Mouse (Mus musculus) layer of hippocampus, postnatal 14 days (tissue): ENCODE data around the gene Vps37c. TPM values are rescaled to one million over a fixed set of nuclear protein-coding genes. Genes with fewer than 3 reads are reported as not detected.

Experiments used
- DNase-seq, 2 experiments: peaks; one replicate each; pipeline ENCODE4 v3.0.0; 2021 to 2022; ENCODE audit warnings: low spot score in 2 of 2, mixed read lengths in 1 of 2
- total RNA-seq, 2 experiments: library from RNA; stranded (reverse); gene quantifications; 2 replicates each; pipeline ENCODE4 v1.2.3; 2021

Vps37c gene
- total RNA-seq, 2 experiments from 2014 or later: 25.1 to 26.6 TPM

- DNase-seq: no peak
Measured at GRCm38 (mm10) chr19:10712194-10712593, 23.7 kb downstream of the Vps37c start.

- DNase-seq: no peak
Measured at GRCm38 (mm10) chr19:10712646-10713045, 24.1 kb downstream of the Vps37c start.

- DNase-seq: no peak
Measured at GRCm38 (mm10) chr19:10713551-10713950, 25.0 kb downstream of the Vps37c start.

GRCm38 (mm10) chr19:10714168-10714567 is 25.6 kb downstream of the Vps37c start:
- DNase-seq: no peak

GRCm38 (mm10) chr19:10714682-10715475 is 26.3 kb downstream of the Vps37c start:
- peak; percentile 76 to 81 for DNase-seq

- DNase-seq: no peak
Measured at GRCm38 (mm10) chr19:10715476-10715875, 26.9 kb downstream of the Vps37c start.

- peak in 1 of 2 experiments; percentile 33 for DNase-seq
Measured at GRCm38 (mm10) chr19:10718251-10718775, 29.8 kb downstream of the Vps37c start.

- DNase-seq: no peak
Measured at GRCm38 (mm10) chr19:10719751-10720150, 31.2 kb downstream of the Vps37c start.

- no peak for DNase-seq
Measured at GRCm38 (mm10) chr19:10720524-10720923, 32.0 kb downstream of the Vps37c start.

- no peak for DNase-seq
Measured at GRCm38 (mm10) chr19:10721064-10721463, 32.5 kb downstream of the Vps37c start.

GRCm38 (mm10) chr19:10723084-10723483 is 34.5 kb downstream of the Vps37c start:
- DNase-seq: no peak

- no peak for DNase-seq
Measured at GRCm38 (mm10) chr19:10723649-10724048, 35.1 kb downstream of the Vps37c start.

GRCm38 (mm10) chr19:10724629-10725363 is 36.3 kb downstream of the Vps37c start:
- DNase-seq: no peak

GRCm38 (mm10) chr19:10729889-10730288 is 41.4 kb downstream of the Vps37c start:
- DNase-seq: no peak

- DNase-seq: no peak
Measured at GRCm38 (mm10) chr19:10730469-10730868, 41.9 kb downstream of the Vps37c start.

- no peak for DNase-seq
Measured at GRCm38 (mm10) chr19:10731975-10732374, 43.4 kb downstream of the Vps37c start.

GRCm38 (mm10) chr19:10732741-10733140 is 44.2 kb downstream of the Vps37c start:
- no peak for DNase-seq

- peak in 1 of 2 experiments; percentile 48 for DNase-seq
Measured at GRCm38 (mm10) chr19:10733501-10734127, 45.1 kb downstream of the Vps37c start.

GRCm38 (mm10) chr19:10734554-10734953 is 46.0 kb downstream of the Vps37c start:
- no peak for DNase-seq

GRCm38 (mm10) chr19:10735061-10735460 is 46.5 kb downstream of the Vps37c start:
- no peak for DNase-seq

- DNase-seq: no peak
Measured at GRCm38 (mm10) chr19:10735861-10736260, 47.3 kb downstream of the Vps37c start.

GRCm38 (mm10) chr19:10738038-10738437 is 49.5 kb downstream of the Vps37c start:
- DNase-seq: no peak
